Mouse (Mus musculus): ENCODE results near the gene Ak7. TPM values are rescaled to one million over a fixed set of nuclear protein-coding genes. Genes with fewer than 3 reads are reported as not detected.

Gene Ak7
- 0.66 and 2.1 TPM in 2 replicates for polyA plus RNA-seq (2012; rRNA removed)

- no peak within 1 kb of the TSS for H3K4me3 ChIP-seq (ENCODE audit: insufficient read depth, low read length)
Observed at GRCm38 (mm10) chr12:105705799-105706487, at the start of gene Ak7. TSS of gene Ak7 (plus strand) at chr12:105705976.

GRCm38 (mm10) chr12:105676274-105676673 is 29.5 kb upstream of the Ak7 start:
- Histone ChIP-seq H3K27ac (ENCODE audit: insufficient read depth, low read length) (no peak overlapping the region), H3K4me1 (ENCODE audit: control insufficient read depth, insufficient read depth, low read length) (no peaks in the 10 kb centered on the region)
- no peak for TF ChIP-seq POLR2A (IDR thresholded peaks at IDR 0.05; ENCODE audit: extremely low read depth, insufficient read depth, low read length)
- no peak for TF ChIP-seq CTCF (IDR thresholded peaks at IDR 0.05; ENCODE audit: extremely low read depth, insufficient read depth, low read length)

More at GRCm38 (mm10) chr12:105705799-105706487, at the start of gene Ak7:
- Histone ChIP-seq H3K27ac (ENCODE audit: insufficient read depth, low read length) (no peak within 1 kb of the TSS), H3K4me1 (ENCODE audit: control insufficient read depth, insufficient read depth, low read length) (no peaks in the 10 kb centered on the region)
- no peak for TF ChIP-seq POLR2A (IDR thresholded peaks at IDR 0.05; ENCODE audit: extremely low read depth, insufficient read depth, low read length)
- TF ChIP-seq CTCF (IDR thresholded peaks at IDR 0.05; ENCODE audit: extremely low read depth, insufficient read depth, low read length): no peak

GRCm38 (mm10) chr12:105678211-105678610 is 27.6 kb upstream of the Ak7 start:
- Histone ChIP-seq H3K4me3 (ENCODE audit: insufficient read depth, low read length) (no peak overlapping the region), H3K4me1 (ENCODE audit: control insufficient read depth, insufficient read depth, low read length) (peaks cover 3% of the 10 kb centered on the region; the same call in 1 of the 2 replicates), H3K27ac (ENCODE audit: insufficient read depth, low read length) (no peak overlapping the region)
- TF ChIP-seq POLR2A (IDR thresholded peaks at IDR 0.05; ENCODE audit: extremely low read depth, insufficient read depth, low read length): no peak

More at GRCm38 (mm10) chr12:105676274-105676673, 29.5 kb upstream of the Ak7 start:
- H3K4me3 ChIP-seq (ENCODE audit: insufficient read depth, low read length): no peak overlapping the region

GRCm38 (mm10) chr12:105678762-105679161 is 27.0 kb upstream of the Ak7 start:
- TF ChIP-seq POLR2A (IDR thresholded peaks at IDR 0.05; ENCODE audit: extremely low read depth, insufficient read depth, low read length) (no peak), CTCF (IDR thresholded peaks at IDR 0.05; ENCODE audit: extremely low read depth, insufficient read depth, low read length) (no peak)
- H3K4me3 ChIP-seq (ENCODE audit: insufficient read depth, low read length): no peak overlapping the region
- H3K27ac ChIP-seq (ENCODE audit: insufficient read depth, low read length): no peak overlapping the region
- H3K4me1 ChIP-seq (ENCODE audit: control insufficient read depth, insufficient read depth, low read length): peaks cover 3% of the 10 kb centered on the region; the same call in 1 of the 2 replicates

GRCm38 (mm10) chr12:105683933-105684901 is 21.6 kb upstream of the Ak7 start, which contains the start of gene Gskip:
TSS of gene Gskip (plus strand) at chr12:105684829.
- Histone ChIP-seq H3K4me1 (ENCODE audit: control insufficient read depth, insufficient read depth, low read length) (peaks cover 3% of the 10 kb centered on the region; the same call in 1 of the 2 replicates), H3K27ac (ENCODE audit: insufficient read depth, low read length) (peak within 1 kb of the TSS; percentile 48), H3K4me3 (ENCODE audit: insufficient read depth, low read length) (peak within 1 kb of the TSS; percentile 72)
- TF ChIP-seq CTCF (IDR thresholded peaks at IDR 0.05; ENCODE audit: extremely low read depth, insufficient read depth, low read length) (no peak), POLR2A (IDR thresholded peaks at IDR 0.05; ENCODE audit: extremely low read depth, insufficient read depth, low read length) (0 out of 2 replicates have a peak, but pooled peaks have one; percentile 27)

- Histone ChIP-seq H3K4me1 (ENCODE audit: control insufficient read depth, insufficient read depth, low read length) (peaks cover 3% of the 10 kb centered on the region; the same call in 1 of the 2 replicates), H3K27ac (ENCODE audit: insufficient read depth, low read length) (peak within 1 kb of the TSS; percentile 48), H3K4me3 (ENCODE audit: insufficient read depth, low read length) (peak within 1 kb of the TSS; percentile 72)
- TF ChIP-seq CTCF (IDR thresholded peaks at IDR 0.05; ENCODE audit: extremely low read depth, insufficient read depth, low read length) (no peak), POLR2A (IDR thresholded peaks at IDR 0.05; ENCODE audit: extremely low read depth, insufficient read depth, low read length) (peak; percentile 71)
Observed at GRCm38 (mm10) chr12:105685001-105685691, 20.6 kb upstream of the Ak7 start, which contains the start of gene Atg2b. TSS of gene Atg2b (minus strand) at chr12:105685211.

GRCm38 (mm10) chr12:105686791-105687190 is 19.0 kb upstream of the Ak7 start:
- H3K4me1 ChIP-seq (ENCODE audit: control insufficient read depth, insufficient read depth, low read length): peaks cover 3% of the 10 kb centered on the region; the same call in 1 of the 2 replicates
- no peak overlapping the region; the same call in 1 of the 2 replicates for H3K4me3 ChIP-seq (ENCODE audit: insufficient read depth, low read length)
- no peak for TF ChIP-seq POLR2A (IDR thresholded peaks at IDR 0.05; ENCODE audit: extremely low read depth, insufficient read depth, low read length)
- no peak for TF ChIP-seq CTCF (IDR thresholded peaks at IDR 0.05; ENCODE audit: extremely low read depth, insufficient read depth, low read length)
- no peak overlapping the region for H3K27ac ChIP-seq (ENCODE audit: insufficient read depth, low read length)

GRCm38 (mm10) chr12:105687416-105687815 is 18.4 kb upstream of the Ak7 start:
- TF ChIP-seq POLR2A (IDR thresholded peaks at IDR 0.05; ENCODE audit: extremely low read depth, insufficient read depth, low read length) (no peak), CTCF (IDR thresholded peaks at IDR 0.05; ENCODE audit: extremely low read depth, insufficient read depth, low read length) (no peak)
- H3K4me1 ChIP-seq (ENCODE audit: control insufficient read depth, insufficient read depth, low read length): peaks cover 1% of the 10 kb centered on the region; the same call in 1 of the 2 replicates
- H3K4me3 ChIP-seq (ENCODE audit: insufficient read depth, low read length): no peak overlapping the region
- H3K27ac ChIP-seq (ENCODE audit: insufficient read depth, low read length): no peak overlapping the region

- Histone ChIP-seq H3K27ac (ENCODE audit: insufficient read depth, low read length) (no peak overlapping the region), H3K4me3 (ENCODE audit: insufficient read depth, low read length) (no peak overlapping the region), H3K4me1 (ENCODE audit: control insufficient read depth, insufficient read depth, low read length) (no peaks in the 10 kb centered on the region)
- no peak for TF ChIP-seq POLR2A (IDR thresholded peaks at IDR 0.05; ENCODE audit: extremely low read depth, insufficient read depth, low read length)
- TF ChIP-seq CTCF (IDR thresholded peaks at IDR 0.05; ENCODE audit: extremely low read depth, insufficient read depth, low read length): no peak
Observed at GRCm38 (mm10) chr12:105688546-105688945, 17.2 kb upstream of the Ak7 start.
